Mouse (Mus musculus): ENCODE data around the gene Opcml.

The Opcml gene

DNA sequence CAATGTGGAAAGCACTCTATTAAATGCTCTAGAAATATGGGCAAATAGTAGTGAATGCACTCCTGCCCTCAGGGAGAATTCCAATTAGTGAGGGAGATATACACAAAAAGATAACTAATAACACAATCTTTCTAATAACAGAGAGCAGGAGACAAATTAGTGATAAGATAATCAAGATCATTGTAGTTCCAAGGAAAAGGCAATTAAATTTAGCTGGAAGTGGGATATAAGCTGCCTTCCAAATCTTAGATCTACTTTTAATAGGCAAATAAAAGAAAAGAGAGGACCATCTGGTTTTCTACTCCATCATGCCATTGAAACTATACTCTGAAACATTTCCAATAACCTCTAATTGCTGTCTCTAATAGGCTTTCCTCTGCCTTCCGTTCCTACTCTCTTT is 742.6 kb downstream of the Opcml start:
- no peak for DNase-seq (ENCODE audit: low spot score)

DNA sequence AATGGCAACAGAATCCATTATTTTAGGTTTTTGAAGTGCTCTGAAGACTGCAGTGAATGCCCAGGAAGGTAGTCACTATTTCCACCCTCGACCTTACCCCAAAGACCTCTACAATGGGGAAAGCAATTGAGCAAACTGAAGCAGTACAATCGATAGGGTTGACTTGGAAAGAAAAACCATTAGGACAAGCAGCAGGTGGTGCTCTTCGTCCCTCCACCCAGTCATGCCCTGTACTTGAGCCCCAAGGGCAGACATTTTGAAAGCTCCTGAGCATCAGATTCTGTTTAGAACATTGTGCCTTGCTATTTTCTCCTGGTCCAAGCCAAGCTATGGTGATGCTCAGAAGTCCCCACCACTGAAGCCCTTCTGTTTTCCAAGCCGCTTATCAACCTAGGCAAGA is 744.4 kb downstream of the Opcml start:
- DNase-seq (ENCODE audit: low spot score) = no peak

DNA sequence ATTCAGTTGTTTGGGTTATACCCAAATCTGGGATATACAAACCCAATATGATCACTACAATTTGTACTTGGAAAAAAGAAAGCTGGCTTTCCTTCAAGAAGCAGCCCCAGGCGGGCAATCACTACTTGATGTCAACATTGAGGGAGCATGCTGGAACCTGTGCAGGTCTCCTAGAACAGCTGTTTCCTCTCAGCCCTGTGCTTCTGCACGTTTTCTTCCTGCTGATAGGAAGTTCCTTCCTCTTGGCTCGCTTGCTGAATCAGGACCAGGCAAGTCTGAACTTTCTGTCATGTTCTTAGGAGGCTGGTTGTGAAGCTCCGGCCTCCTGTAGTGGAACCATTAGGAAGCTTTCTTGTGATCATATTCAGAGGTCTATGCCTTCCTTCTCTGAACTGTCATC is 746.1 kb downstream of the Opcml start:
- no peak for DNase-seq (ENCODE audit: low spot score)

DNA sequence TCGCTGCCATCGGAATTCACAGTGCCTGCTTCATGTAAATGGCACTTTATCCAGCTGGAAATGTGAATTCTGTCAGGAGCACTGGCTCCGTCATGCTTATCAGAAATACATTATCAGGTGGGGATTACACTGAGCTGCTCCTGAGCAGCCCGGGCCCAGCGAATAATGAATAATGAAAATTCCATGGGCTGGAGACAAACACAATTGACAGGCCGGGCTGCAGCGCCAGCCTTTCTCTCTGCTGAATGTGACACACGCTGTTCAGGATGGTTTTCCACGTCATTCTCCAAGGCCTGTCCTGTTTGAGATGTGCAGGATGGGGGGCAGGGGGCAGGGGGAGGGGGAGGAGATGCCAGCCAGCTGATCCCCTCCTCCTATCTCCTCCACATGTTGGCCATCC is 757.6 kb downstream of the Opcml start:
- DNase-seq (ENCODE audit: low spot score) = no peak

DNA sequence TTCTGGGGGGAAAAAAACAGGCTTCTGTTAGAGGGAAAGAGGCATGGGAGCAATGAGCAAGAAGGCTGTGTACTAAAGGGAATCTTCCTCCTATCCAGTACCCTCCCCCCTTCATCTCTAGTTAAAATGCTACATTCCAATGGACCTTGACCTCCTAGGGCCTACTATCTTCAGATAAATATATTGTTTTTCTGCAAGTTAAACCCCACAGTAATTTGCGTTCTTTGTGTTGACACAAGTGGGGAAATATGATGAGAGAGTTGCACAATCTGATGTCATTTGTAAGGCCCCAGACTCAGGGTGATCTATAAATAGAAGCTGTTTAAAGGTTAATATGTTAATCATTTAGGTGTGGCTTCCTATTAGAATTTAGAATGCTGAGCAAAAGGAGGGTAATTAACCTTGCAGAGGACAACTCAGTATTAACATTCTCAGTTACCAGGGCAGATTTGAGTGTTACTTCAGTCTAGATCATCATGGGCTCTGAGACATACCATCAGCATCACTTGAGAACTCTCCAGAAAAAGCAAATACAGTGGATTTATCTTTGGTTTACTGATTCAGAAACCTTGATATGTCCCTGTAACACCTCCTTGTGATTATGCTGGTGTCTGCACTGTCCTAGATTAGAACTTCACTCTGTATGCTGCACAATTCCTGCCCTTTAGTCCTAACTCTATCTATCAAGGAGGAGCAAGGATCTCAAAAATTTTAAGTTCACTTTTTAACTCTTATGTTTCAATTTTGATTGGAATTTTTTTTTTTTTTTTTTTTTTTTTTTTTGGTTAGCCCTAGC is 762.0 kb downstream of the Opcml start:
- no peak for DNase-seq (ENCODE audit: low spot score)

DNA sequence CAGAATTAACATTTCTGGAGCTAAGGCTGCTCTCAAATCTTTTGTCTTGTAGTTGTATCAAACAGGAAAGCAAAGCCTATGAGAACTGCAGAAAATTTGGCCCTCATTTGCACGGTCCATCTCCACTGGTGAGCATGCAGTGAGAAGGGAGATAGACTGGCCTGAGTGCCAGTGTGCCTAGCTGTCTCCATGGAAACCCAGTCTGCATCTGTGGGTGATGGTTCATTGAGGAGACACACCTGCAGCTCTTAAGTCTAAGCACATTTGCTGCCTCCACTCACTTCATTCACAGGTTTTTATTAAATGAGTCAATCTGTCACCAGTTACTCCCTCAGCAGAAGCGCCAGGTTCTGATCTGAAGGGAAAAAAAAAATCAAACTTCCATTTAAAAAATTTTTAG is 768.1 kb downstream of the Opcml start:
- DNase-seq (ENCODE audit: low spot score) = no peak

DNA sequence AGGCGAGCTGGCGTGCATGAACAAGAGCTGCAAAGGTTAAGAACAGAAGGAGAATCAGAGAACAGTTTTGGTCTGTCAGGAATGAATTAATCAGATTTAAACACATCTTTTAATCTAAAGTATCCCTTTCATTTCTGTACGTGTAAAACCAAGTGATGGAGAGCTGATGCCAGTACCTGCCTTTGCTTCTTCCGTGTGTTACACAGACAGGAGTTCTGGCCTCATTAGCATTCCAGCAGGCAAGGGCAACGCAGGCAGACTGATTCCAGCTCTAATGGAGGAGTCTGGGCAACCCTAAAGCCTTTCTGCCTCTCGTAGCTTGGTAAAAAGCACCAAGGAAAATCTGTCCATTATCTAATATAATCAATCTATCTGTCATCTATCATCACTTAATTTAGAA is 771.2 kb downstream of the Opcml start:
- no peak for DNase-seq (ENCODE audit: low spot score)

DNA sequence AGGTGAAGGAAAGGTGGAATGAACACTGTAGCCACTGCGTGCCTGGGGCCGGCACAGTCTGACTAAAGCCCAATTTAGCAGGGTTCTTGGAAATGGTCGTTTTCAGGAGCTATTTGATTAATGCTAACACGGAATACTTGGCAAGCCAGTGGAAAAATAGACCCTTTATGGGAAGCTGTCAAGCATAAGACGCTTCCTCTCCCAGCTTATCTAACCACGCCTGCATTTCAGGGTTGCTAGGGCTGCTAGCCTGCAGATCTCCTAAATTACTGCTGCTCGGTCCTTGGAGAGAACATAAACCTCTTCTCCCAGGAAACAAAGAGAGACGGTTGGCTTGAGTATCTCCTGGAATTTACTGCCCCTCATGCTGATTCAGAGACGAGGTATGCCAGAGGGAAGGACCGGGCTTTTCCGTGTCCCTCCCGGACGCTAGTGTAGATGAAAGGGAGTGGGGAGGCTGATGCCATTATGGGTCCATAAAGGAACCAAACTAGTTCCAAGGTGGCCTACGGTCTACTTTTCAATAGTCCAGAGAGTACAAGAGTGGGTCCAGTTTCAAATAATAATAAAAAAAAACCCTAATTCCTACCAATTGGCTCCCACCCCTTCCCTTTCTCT is 772.6 kb downstream of the Opcml start:
- no peak for DNase-seq (ENCODE audit: low spot score)

DNA sequence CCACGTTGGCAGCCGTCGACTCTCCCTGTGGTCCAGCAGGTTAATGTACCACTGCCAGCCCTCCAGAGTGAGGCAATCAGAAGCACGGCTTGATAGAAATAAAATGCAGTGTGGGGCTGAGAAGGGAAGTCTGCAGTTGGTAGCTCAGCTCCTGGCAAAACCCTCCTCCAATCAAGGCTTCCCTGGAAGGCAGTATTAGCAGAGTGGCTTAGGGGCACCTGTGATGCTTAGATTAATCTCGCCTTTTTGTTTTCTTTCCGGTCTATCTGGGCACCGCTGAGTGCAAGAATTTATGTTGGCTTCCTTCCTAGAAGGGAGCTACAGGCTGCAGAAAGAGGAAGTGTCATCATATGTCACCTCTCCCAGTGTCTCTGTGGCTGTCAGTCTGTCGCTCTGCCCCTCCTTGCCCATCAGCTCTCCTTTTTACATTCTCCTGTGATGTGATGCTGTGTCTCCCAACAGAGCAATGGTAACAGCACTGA is 778.5 kb downstream of the Opcml start:
- DNase-seq (ENCODE audit: low spot score) = no peak

DNA sequence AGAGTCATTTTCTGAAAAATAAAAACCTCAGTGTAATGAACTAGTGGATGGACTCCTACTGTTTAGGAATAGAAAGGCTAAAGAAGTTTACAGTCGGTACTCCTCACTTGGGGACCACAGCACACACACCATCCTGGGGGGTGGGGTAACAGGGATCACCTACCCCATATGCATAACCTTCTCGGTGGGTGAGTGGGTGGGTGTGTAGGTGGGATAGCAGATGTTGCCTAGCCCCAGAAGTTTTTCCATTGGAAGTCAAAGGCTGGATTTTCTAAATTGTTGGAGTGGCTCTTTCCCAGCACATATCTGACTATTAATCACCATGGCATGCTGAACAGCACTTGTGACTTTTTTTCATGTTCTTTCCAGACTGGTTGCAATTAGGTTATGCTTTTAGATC is 779.2 kb downstream of the Opcml start:
- DNase-seq (ENCODE audit: low spot score) = peak; percentile 32

DNA sequence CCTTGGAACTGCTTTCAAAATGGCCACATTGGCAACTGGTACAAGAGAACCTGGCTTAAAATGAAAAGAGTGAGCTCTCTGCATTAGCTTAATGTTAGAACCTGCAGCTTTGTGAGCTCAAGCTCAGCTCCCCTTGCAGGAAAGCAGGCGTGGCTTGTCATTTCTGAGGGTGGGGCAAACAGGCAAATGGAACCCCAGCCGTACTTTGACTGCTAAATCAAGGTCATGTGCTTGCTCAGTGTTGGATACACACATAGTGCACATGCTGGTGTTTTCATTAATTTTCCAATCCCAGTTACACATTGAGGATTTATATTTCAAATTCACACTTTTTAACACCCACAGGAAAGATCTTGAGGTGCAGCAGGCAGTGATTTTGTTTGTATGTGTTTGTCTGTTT is 781.1 kb downstream of the Opcml start:
- no peak for DNase-seq (ENCODE audit: low spot score)

DNA sequence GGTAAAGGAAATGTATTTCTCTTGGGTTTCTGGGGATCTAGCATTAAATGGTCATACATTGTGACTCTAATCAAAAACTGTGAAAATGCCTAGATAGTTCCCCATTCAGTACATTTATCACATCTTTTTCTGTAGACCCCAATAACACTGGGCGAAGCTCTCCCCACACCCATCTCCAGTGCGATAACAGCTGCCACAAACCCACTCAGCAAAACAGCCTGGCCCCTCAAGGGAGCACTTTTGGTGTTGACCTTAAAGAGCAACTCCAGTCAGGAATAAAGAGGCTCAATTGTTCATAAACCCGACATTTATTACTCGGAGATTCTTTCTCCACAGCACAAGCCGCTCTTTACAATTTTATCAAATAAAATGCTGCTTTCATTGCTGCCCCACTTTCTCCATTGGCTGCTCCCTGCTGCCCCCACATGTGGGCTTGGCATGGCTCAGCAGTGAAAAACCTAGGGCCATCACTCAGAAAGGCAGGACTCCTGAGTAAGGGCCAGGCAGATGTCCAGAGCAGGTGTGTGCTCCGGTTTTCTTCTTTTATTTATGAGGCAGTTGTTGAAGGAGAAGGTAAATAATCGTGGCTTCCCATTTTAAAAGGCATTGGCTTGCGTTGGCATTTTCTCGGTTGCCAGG is 781.7 kb downstream of the Opcml start:
- DNase-seq (ENCODE audit: low spot score) = no peak

DNA sequence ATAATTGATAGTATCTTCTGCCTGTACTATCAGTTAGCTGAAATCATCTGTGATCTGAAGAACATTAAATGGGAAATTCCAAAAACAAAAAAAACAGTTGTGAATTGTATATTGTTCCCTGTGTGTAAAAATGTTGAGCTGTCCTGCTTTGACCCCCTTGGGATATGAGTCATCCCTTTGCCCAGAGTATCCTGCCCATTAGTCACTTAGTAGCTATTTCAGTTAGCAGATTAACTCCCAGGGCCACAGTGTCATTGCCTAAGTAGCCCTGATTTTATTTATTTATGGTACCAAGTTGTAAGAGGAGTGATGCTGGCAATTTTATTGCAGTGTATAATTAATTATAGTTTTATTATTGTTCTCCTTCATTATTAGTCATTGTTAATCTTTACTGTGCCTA is 788.2 kb downstream of the Opcml start:
- DNase-seq (ENCODE audit: low spot score) = no peak

DNA sequence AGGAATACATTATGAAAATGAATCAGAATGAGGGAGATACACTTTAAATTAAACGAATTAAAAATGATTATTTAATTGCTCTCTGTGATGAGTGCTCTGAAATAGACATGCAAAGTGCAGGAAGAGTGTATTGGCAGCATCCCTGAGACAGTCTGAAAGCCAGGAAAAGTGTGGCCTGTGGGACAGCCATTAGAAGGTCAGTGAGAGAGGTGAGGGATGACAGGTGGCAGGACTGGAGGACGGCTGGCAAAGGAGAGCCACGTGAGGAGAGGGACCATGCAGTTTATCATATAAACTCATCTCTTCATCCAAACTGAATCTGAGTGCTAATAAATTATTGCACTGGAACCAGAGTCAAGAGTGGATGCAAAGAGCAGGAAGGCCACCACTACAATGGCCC is 796.7 kb downstream of the Opcml start:
- no peak for DNase-seq (ENCODE audit: low spot score)

DNA sequence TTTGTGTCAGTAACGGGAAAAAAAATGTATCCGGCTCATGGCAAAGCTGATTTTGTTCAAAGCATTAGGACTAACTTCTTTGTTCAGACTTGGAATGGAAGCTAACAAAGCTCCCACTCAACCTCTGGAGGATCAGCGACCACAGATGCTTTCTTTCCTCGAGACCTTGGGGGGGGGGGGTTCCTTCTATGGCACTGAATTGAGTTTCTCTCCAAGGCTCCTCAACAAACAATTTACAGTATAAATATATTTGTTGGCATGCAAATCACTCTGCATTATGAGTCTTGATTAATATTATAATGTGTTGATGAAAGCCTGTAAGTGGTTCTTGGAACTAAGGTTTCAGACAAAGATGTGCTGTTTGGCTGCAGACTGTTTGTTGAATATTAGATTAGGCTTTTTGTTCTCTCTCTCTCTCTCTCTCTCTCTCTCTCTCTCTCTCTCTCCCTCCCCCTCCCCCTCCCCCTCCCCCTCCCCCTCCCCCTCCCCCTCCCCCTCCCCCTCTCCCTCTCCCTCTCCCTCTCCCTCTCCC is 797.3 kb downstream of the Opcml start:
- DNase-seq (ENCODE audit: low spot score) = no peak

DNA sequence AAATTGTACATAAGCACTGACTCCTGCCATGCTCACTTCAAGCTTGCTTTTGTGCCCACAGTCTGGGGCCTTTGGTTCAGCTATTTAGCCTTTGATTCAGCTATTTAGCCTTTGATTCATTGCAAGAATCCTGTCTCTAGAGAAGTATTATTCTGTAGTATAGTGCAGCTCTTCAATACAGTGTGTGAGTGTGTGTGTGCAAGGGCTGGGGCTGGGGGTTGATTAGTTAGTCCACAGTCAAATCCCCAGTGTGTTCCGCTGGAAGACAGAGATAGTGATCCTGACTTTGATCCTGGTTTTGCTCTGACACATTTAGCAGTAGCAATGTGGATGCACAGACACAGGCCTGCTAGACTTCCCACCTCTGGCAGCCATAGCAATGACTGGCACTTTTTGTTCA is 797.9 kb downstream of the Opcml start:
- no peak for DNase-seq (ENCODE audit: low spot score)

DNA sequence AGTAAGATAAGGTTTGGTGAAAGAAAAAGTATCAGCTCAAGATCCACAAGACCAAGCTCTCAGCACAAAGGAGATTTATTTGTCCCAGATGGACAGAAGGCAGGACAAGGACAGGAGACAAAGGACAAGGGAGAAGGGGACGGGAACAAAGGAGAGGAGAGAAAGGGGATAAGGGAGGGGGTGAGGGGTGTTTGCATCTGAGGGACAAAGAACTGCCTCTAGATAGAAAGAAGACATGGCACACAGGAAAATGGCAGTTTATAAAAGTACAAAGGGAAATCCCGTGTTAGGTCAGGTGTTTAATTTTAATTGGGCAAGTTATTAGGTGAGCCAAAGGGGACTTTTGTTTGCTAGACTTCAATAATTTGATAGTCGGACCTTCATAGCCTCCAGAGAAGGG is 801.6 kb downstream of the Opcml start:
- DNase-seq (ENCODE audit: low spot score) = no peak

DNA sequence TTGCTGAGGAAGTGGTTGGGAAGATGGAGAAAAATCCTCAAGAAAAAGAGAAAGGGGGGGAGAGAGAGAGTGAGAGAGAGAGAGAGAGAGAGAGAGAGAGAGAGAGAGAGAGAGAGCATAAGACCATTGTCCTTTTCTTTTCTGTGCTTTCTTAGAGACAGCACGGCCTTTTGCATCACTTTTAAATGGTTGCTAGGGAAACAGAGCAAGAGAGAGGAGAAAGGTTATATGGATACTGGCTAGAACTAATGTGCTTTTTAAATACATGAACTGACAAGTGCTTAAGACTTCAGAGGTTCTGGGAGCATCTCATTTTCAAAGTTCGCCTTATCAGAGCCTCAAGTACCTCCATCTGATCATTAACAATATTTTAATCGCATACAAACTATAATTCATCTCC is 804.5 kb downstream of the Opcml start:
- no peak for DNase-seq (ENCODE audit: low spot score)

DNA sequence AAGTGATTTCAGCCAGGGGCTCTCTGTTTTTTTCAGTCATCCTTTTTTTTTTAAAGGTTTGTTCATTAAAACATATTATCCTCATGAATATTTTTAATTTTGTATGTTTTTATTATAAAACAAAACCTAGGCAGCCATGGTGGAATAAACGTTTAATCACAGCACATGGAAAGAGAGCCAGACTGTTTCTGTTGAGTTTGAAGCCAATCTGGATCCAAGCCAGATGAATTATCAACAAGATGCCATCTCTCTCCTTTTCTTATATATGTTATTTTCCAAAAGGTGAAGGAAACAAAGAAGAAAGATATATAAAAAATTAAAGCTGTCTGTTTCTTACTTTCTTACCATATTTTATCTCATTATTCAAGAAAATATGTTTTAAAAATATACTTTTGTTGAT is 815.0 kb downstream of the Opcml start:
- no peak for DNase-seq (ENCODE audit: low spot score)

DNA sequence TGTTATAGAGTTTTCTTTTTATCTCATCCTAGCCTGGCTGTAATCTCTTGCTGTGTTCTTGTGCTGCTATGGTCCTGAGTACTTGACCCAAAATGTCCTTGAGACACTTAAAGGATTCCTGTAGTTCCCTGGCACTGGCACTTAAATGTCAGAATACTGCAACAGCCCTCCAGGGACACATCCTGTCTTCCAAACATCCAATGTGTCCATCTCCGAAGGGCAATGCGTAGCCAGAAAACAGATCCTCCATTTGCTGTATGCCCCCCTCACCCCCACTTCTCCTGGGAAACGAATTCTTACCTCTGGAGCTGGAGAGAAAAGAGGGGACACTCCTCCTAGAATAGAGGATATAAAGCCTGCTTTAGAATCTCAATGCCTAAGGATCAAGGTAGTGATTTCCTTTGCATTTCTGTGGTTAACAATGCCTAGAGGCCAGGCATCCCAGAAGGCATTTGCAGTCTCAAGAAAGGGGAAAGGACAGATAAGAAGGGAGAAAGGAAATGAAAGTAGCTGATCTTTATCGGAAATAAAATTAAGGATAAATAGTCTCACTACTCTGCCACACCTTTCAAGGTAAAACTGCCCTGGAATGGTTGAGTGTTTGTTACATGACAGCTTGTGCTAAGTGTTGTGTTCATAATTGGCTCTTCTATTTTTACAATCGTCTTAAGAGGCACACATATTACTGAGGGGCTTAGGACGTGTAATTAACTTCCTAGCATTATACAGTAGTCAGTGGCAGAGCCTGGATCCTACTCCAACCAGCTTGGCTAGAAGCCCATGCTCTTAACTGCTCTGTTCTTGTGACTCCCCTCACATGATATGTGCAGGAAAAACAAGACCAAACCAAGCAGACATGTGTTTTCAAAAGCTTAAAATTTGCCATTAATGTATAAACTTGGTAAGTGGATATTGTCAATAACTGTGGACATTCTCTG is 823.4 kb downstream of the Opcml start:
- DNase-seq (ENCODE audit: low spot score) = no peak

DNA sequence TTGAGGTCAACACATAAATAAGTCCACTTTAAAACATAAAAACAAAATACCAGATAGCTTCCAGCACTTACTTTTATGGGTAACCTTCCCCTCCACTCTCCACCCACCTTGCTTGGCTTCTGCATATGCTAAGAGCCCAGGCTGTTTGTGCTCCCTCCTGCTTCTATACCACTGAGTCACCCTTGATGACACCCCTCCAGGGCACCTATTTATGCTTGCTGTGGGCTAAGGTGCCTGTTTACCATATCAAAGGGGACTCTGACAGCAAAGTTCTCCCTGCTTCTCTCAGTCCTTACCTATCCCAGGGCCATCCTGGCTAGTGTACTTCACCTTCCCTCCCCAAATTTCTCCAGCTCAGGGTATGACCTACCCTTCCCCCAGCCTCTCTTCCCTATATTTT is 824.9 kb downstream of the Opcml start:
- DNase-seq (ENCODE audit: low spot score) = no peak

DNA sequence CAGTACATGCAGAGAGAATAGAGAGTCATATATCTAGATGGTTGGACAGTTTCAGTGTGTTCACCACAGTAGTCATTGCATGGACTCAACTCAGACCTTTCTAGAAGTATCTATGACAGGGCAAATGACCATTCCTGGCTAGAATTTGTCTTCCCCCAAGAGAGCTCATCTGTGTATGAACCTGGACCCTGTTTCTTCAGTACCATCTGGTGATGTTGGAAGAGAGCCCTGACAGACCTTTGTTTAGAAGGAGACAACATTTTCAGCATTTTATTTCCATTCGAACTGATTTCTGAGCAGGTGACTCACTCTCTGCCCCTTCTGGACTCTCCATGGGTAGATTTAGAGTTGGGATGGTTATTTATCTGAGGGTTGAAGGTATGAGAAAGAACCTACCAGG is 827.1 kb downstream of the Opcml start:
- DNase-seq (ENCODE audit: low spot score) = no peak
